Mouse (Mus musculus): ENCODE measurements around the gene Syne4. TPM values are rescaled to one million over a fixed set of nuclear protein-coding genes. Genes with fewer than 3 reads are reported as not detected.

Syne4 gene
- 16.6 and 18.1 TPM in 2 replicates for polyA plus RNA-seq (2014; fragmentation: Nextera tagmentation; extraction: Ambion mirVana)

- H3K36me3 ChIP-seq (ENCODE audit: control insufficient read depth, insufficient read depth, low read length), result no peaks in the 10 kb centered on the region
- H3K9me3 ChIP-seq (ENCODE audit: control insufficient read depth, low read length), result no peaks in the 10 kb centered on the region
- DNase-seq (ENCODE audit: low spot score) (peak; percentile 35), ATAC-seq (ENCODE audit: insufficient read depth, low FRiP score, low TSS enrichment) (no peak)
- WGBS, result under 1% methylated on average over 9 of the region's 9 CpGs
- H3K27ac ChIP-seq (ENCODE audit: low read depth, low read length), result no peak within 1 kb of the TSS
- peak within 1 kb of the TSS; percentile 32; the same call in 1 of the 2 replicates for H3K9ac ChIP-seq (ENCODE audit: low read length)
- no peaks in the 10 kb centered on the region for H3K27me3 ChIP-seq (ENCODE audit: control insufficient read depth, insufficient read depth, low read length)
- H3K4me3 ChIP-seq (ENCODE audit: low read depth, low read length), result peak within 1 kb of the TSS; percentile 22
- peaks cover 4% of the 10 kb centered on the region; the same call in 1 of the 2 replicates for H3K4me1 ChIP-seq (ENCODE audit: control insufficient read depth, insufficient read depth, low read length)
- H3K4me2 ChIP-seq (ENCODE audit: low read depth), result peak within 1 kb of the TSS; percentile 28
These were observed at the start of gene Syne4 for GRCm38 (mm10) chr7:30314721-30315155. TSS of gene Syne4 (plus strand) at chr7:30314807.

DNA sequence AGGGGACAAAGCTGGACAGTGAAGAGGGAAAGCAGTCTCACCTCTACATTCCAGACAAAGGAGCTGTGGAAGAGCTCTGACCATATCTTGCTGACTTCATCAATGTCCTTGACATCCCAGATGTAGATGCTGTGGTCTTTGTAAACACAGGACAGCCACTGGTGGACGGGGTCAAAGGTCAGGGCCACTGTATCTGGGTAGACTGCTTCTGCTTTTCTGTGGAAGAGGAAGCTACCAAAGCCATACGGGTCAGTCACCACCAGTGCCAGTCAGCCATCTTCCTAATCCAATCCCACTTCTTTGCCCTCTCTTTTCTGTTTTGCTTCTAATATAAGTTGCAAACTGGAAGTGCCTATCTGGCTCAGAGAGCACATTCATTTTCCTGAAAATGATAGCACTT is 49.6 kb upstream of the Syne4 start:
- H3K9ac ChIP-seq (ENCODE audit: low read length), result no peak overlapping the region
- H3K4me3 ChIP-seq (ENCODE audit: low read depth, low read length), result no peak overlapping the region
- DNase-seq (ENCODE audit: low spot score) (no peak), ATAC-seq (ENCODE audit: insufficient read depth, low FRiP score, low TSS enrichment) (no peak)
- 90% methylated on average over 2 of the region's 2 CpGs for WGBS
- H3K4me1 ChIP-seq (ENCODE audit: control insufficient read depth, insufficient read depth, low read length), result no peaks in the 10 kb centered on the region
- peaks cover 5% of the 10 kb centered on the region for H3K36me3 ChIP-seq (ENCODE audit: control insufficient read depth, insufficient read depth, low read length)
- no peaks in the 10 kb centered on the region for H3K9me3 ChIP-seq (ENCODE audit: control insufficient read depth, low read length)
- H3K4me2 ChIP-seq (ENCODE audit: low read depth), result no peak overlapping the region
- no peak overlapping the region for H3K27ac ChIP-seq (ENCODE audit: low read depth, low read length)
- H3K27me3 ChIP-seq (ENCODE audit: control insufficient read depth, insufficient read depth, low read length), result no peaks in the 10 kb centered on the region

DNA sequence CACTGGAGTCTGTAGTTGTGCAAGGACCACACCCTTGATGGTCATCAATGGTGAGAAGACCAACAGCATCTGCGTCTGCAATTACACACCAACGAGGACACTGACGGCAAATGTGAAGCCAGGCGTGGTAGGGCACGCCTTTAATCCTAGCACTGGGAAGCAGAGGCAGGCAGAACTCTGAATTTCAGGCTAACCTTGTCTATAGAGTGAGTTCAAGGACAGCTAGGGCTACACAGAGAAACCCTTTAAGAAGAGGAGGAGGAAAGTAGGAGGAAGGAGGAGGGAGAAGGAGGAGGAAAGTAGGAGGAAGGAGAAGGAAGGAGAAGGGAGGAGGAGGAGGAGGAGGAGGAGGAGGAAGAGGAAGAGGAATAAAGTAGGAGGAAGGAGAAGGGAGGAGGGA is 49.1 kb upstream of the Syne4 start:
- no peak for DNase-seq (ENCODE audit: low spot score)
- no peak overlapping the region for H3K4me2 ChIP-seq (ENCODE audit: low read depth)
- H3K27ac ChIP-seq (ENCODE audit: low read depth, low read length), result no peak overlapping the region
- H3K9me3 ChIP-seq (ENCODE audit: control insufficient read depth, low read length), result no peaks in the 10 kb centered on the region
- H3K4me1 ChIP-seq (ENCODE audit: control insufficient read depth, insufficient read depth, low read length), result no peaks in the 10 kb centered on the region
- ATAC-seq (ENCODE audit: insufficient read depth, low FRiP score, low TSS enrichment), result no peak
- no peak overlapping the region for H3K4me3 ChIP-seq (ENCODE audit: low read depth, low read length)
- peaks cover 5% of the 10 kb centered on the region for H3K36me3 ChIP-seq (ENCODE audit: control insufficient read depth, insufficient read depth, low read length)
- no peaks in the 10 kb centered on the region for H3K27me3 ChIP-seq (ENCODE audit: control insufficient read depth, insufficient read depth, low read length)
- 96% methylated on average over 5 of the region's 5 CpGs for WGBS
- no peak overlapping the region for H3K9ac ChIP-seq (ENCODE audit: low read length)

- Histone ChIP-seq H3K9me3 (ENCODE audit: control insufficient read depth, low read length) (no peaks in the 10 kb centered on the region), H3K36me3 (ENCODE audit: control insufficient read depth, insufficient read depth, low read length) (peaks cover 5% of the 10 kb centered on the region), H3K4me3 (ENCODE audit: low read depth, low read length) (no peak overlapping the region), H3K27me3 (ENCODE audit: control insufficient read depth, insufficient read depth, low read length) (no peaks in the 10 kb centered on the region), H3K4me1 (ENCODE audit: control insufficient read depth, insufficient read depth, low read length) (no peaks in the 10 kb centered on the region), H3K4me2 (ENCODE audit: low read depth) (no peak overlapping the region), H3K27ac (ENCODE audit: low read depth, low read length) (no peak overlapping the region), H3K9ac (ENCODE audit: low read length) (no peak overlapping the region)
- ATAC-seq (ENCODE audit: insufficient read depth, low FRiP score, low TSS enrichment) (no peak), DNase-seq (ENCODE audit: low spot score) (no peak)
- 84% methylated on average over 7 of the region's 7 CpGs for WGBS
These were observed 48.7 kb upstream of the Syne4 start for GRCm38 (mm10) chr7:30265935-30266334.

- H3K4me2 ChIP-seq (ENCODE audit: low read depth), result no peak overlapping the region
- no peak overlapping the region for H3K27ac ChIP-seq (ENCODE audit: low read depth, low read length)
- no peak overlapping the region for H3K4me3 ChIP-seq (ENCODE audit: low read depth, low read length)
- no peaks in the 10 kb centered on the region for H3K9me3 ChIP-seq (ENCODE audit: control insufficient read depth, low read length)
- no peaks in the 10 kb centered on the region for H3K27me3 ChIP-seq (ENCODE audit: control insufficient read depth, insufficient read depth, low read length)
- no peak for ATAC-seq (ENCODE audit: insufficient read depth, low FRiP score, low TSS enrichment)
- H3K9ac ChIP-seq (ENCODE audit: low read length), result no peak overlapping the region
- H3K4me1 ChIP-seq (ENCODE audit: control insufficient read depth, insufficient read depth, low read length), result no peaks in the 10 kb centered on the region
- no peak for DNase-seq (ENCODE audit: low spot score)
- peaks cover 2% of the 10 kb centered on the region for H3K36me3 ChIP-seq (ENCODE audit: control insufficient read depth, insufficient read depth, low read length)
- WGBS, result 91% methylated on average over 3 of the region's 3 CpGs
These were observed 47.8 kb upstream of the Syne4 start for GRCm38 (mm10) chr7:30266780-30267179.

GRCm38 (mm10) chr7:30269641-30270040 is 45.0 kb upstream of the Syne4 start:
- H3K4me2 ChIP-seq (ENCODE audit: low read depth), result no peak overlapping the region
- H3K4me1 ChIP-seq (ENCODE audit: control insufficient read depth, insufficient read depth, low read length), result no peaks in the 10 kb centered on the region
- no peaks in the 10 kb centered on the region for H3K9me3 ChIP-seq (ENCODE audit: control insufficient read depth, low read length)
- H3K27me3 ChIP-seq (ENCODE audit: control insufficient read depth, insufficient read depth, low read length), result no peaks in the 10 kb centered on the region
- no peak overlapping the region for H3K27ac ChIP-seq (ENCODE audit: low read depth, low read length)
- no peak overlapping the region for H3K4me3 ChIP-seq (ENCODE audit: low read depth, low read length)
- H3K36me3 ChIP-seq (ENCODE audit: control insufficient read depth, insufficient read depth, low read length), result peaks cover 2% of the 10 kb centered on the region; the same call in 1 of the 2 replicates
- H3K9ac ChIP-seq (ENCODE audit: low read length), result no peak overlapping the region
- no peak for ATAC-seq (ENCODE audit: insufficient read depth, low FRiP score, low TSS enrichment)
- 92% methylated on average over 4 of the region's 4 CpGs for WGBS
- DNase-seq (ENCODE audit: low spot score), result no peak

- H3K4me3 ChIP-seq (ENCODE audit: low read depth, low read length), result no peak overlapping the region
- no peaks in the 10 kb centered on the region for H3K27me3 ChIP-seq (ENCODE audit: control insufficient read depth, insufficient read depth, low read length)
- no peak overlapping the region for H3K4me2 ChIP-seq (ENCODE audit: low read depth)
- WGBS, result 81% methylated on average over 6 of the region's 6 CpGs
- no peak for DNase-seq (ENCODE audit: low spot score)
- no peak overlapping the region for H3K27ac ChIP-seq (ENCODE audit: low read depth, low read length)
- no peak for ATAC-seq (ENCODE audit: insufficient read depth, low FRiP score, low TSS enrichment)
- peaks cover 3% of the 10 kb centered on the region; the same call in 1 of the 2 replicates for H3K4me1 ChIP-seq (ENCODE audit: control insufficient read depth, insufficient read depth, low read length)
- no peak overlapping the region for H3K9ac ChIP-seq (ENCODE audit: low read length)
- H3K9me3 ChIP-seq (ENCODE audit: control insufficient read depth, low read length), result no peaks in the 10 kb centered on the region
- H3K36me3 ChIP-seq (ENCODE audit: control insufficient read depth, insufficient read depth, low read length), result no peaks in the 10 kb centered on the region; the same call in 1 of the 2 replicates
These were observed 40.2 kb upstream of the Syne4 start for GRCm38 (mm10) chr7:30274383-30274782.

DNA sequence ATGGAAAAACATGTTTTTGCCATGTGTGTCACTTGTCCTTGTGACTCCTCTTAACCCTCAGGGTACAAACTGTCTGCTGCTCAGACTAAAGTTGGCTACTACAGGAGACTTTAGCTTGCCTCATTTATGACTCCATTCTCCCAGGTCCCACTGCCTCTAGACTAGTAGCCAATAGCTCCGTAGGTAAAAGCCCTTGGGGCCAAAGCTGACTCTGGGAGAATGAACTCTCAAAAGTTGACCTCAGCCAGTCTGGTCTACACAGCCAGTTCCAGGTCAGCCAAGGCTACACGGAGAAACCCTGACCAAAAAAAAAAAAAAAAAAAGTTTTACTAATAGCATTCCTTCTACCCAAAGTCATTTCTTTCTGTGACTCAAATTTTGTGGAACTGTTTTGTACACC is 35.7 kb upstream of the Syne4 start:
- Histone ChIP-seq H3K4me3 (ENCODE audit: low read depth, low read length) (peak overlapping the region; percentile 58; the same call in 1 of the 2 replicates), H3K4me2 (ENCODE audit: low read depth) (peak overlapping the region; percentile 85), H3K9me3 (ENCODE audit: control insufficient read depth, low read length) (no peaks in the 10 kb centered on the region), H3K27me3 (ENCODE audit: control insufficient read depth, insufficient read depth, low read length) (no peaks in the 10 kb centered on the region), H3K9ac (ENCODE audit: low read length) (no peak overlapping the region), H3K36me3 (ENCODE audit: control insufficient read depth, insufficient read depth, low read length) (no peaks in the 10 kb centered on the region), H3K4me1 (ENCODE audit: control insufficient read depth, insufficient read depth, low read length) (peaks cover 5% of the 10 kb centered on the region), H3K27ac (ENCODE audit: low read depth, low read length) (no peak overlapping the region)
- WGBS, result 56% methylated on average over 2 of the region's 2 CpGs
- ATAC-seq (ENCODE audit: insufficient read depth, low FRiP score, low TSS enrichment), result no peak
- DNase-seq (ENCODE audit: low spot score), result no peak

- WGBS, result 0% methylated on average over 6 of the region's 6 CpGs
- no peak for DNase-seq (ENCODE audit: low spot score)
These were observed 35.1 kb upstream of the Syne4 start for GRCm38 (mm10) chr7:30279536-30279935.

More at GRCm38 (mm10) chr7:30279536-30279935, 35.1 kb upstream of the Syne4 start:
- no peaks in the 10 kb centered on the region for H3K36me3 ChIP-seq (ENCODE audit: control insufficient read depth, insufficient read depth, low read length)
- H3K27me3 ChIP-seq (ENCODE audit: control insufficient read depth, insufficient read depth, low read length), result no peaks in the 10 kb centered on the region
- peak overlapping the region; percentile 94; the same call in 1 of the 2 replicates for H3K27ac ChIP-seq (ENCODE audit: low read depth, low read length)
- no peaks in the 10 kb centered on the region for H3K9me3 ChIP-seq (ENCODE audit: control insufficient read depth, low read length)
- peaks cover 5% of the 10 kb centered on the region for H3K4me1 ChIP-seq (ENCODE audit: control insufficient read depth, insufficient read depth, low read length)
- H3K9ac ChIP-seq (ENCODE audit: low read length), result peak overlapping the region; percentile 47
- ATAC-seq (ENCODE audit: insufficient read depth, low FRiP score, low TSS enrichment), result 0 out of 2 replicates have a peak, but pooled peaks have one; percentile 9
- peak overlapping the region; percentile 85 for H3K4me2 ChIP-seq (ENCODE audit: low read depth)
- H3K4me3 ChIP-seq (ENCODE audit: low read depth, low read length), result peak overlapping the region; percentile 58

Measured in neural tube, embryonic 11.5 days (tissue).